Mouse (Mus musculus) liver, embryonic 14.5 days (tissue): Measurements from ENCODE around the gene Nppa. TPM values are rescaled to one million over a fixed set of nuclear protein-coding genes. Genes with fewer than 3 reads are reported as not detected.
"Not testable (repeated sequence)": the region's sequence is repeated elsewhere in the genome, so short reads cannot be mapped to it uniquely, and the experiment has no call there.

Experiments
- ATAC-seq: fragments of 200-750 bp; cut with Nextera tagmentation; 2 replicates; pipeline ENCODE4 v1.8.0; 2017; ENCODE audit warnings: moderate number of reproducible peaks, mild to moderate bottlenecking, moderate library complexity; ENCODE audit not compliant: insufficient read depth
- DNase-seq, 3 experiments: peaks; one replicate each; pipeline ENCODE4 v3.0.0-alpha.2; 2012 to 2013; ENCODE audit warnings: low read depth in 3 of 3, low spot score in 3 of 3
- H3K27ac ChIP-seq: fragments of 300-500 bp; sonication (generic); 2 replicates; pipeline ENCODE4 v1.5.1; 2014; ENCODE audit warnings: moderate library complexity, mild to moderate bottlenecking, control low read depth, inconsistent platforms
- H3K27me3 ChIP-seq: fragments of 300-500 bp; sonication (generic); 2 replicates; pipeline ENCODE4 v1.6.1; 2014; ENCODE audit warnings: mild to moderate bottlenecking, low read length, moderate library complexity; ENCODE audit not compliant: control insufficient read depth, insufficient read depth
- H3K36me3 ChIP-seq: fragments of 300-500 bp; sonication (generic); replicated peaks from 2 replicates; pipeline ENCODE4 v1.6.1; 2014; ENCODE audit warnings: low read depth; ENCODE audit not compliant: control insufficient read depth, insufficient read depth
- H3K4me1 ChIP-seq, 2 experiments: fragments of 200-500 bp in 1 of 2; fragments of 300-500 bp in 1 of 2; sonication (generic) in 1 of 2; replicated peaks; 2 replicates each; pipeline ENCODE4 v1.6.1; 2012 to 2014; ENCODE audit warnings: antibody characterized with exemption in 1 of 2, inconsistent platforms in 1 of 2, low read length in 1 of 2; ENCODE audit not compliant: control insufficient read depth in 2 of 2, insufficient read depth in 2 of 2
- H3K4me2 ChIP-seq: fragments of 300-500 bp; sonication (generic); 2 replicates; pipeline ENCODE4 v1.6.1; 2014; ENCODE audit warnings: low read depth, mild to moderate bottlenecking, control low read depth, moderate library complexity
- H3K4me3 ChIP-seq, 2 experiments: fragments of 200-500 bp in 1 of 2; fragments of 300-500 bp in 1 of 2; sonication (generic) in 1 of 2; 2 replicates each; pipeline ENCODE4 v1.5.1; 2012 to 2014; ENCODE audit warnings: low read depth in 2 of 2, low read length in 2 of 2, mild to moderate bottlenecking in 2 of 2, control low read depth in 1 of 2, inconsistent platforms in 1 of 2, moderate library complexity in 1 of 2; ENCODE audit not compliant: insufficient read depth in 1 of 2
- H3K9ac ChIP-seq: fragments of 300-500 bp; sonication (generic); replicated peaks from 2 replicates; pipeline ENCODE4 v1.6.1; 2014; ENCODE audit warnings: mild to moderate bottlenecking, control low read depth, moderate library complexity
- H3K9me3 ChIP-seq: fragments of 300-500 bp; sonication (generic); 2 replicates; pipeline ENCODE4 v1.6.1; 2016; ENCODE audit warnings: low read length, mixed read lengths; ENCODE audit not compliant: control insufficient read depth
- CTCF ChIP-seq: IDR thresholded peaks from 2 replicates; pipeline ENCODE4 v1.5.1; 2016; ENCODE audit warnings: antibody characterized with exemption, low read depth, control low read depth
- EP300 ChIP-seq: IDR thresholded peaks from 2 replicates; pipeline ENCODE4 v1.6.1; 2016; ENCODE audit warnings: antibody characterized with exemption, low read depth
- WGBS: fragments of 180-500 bp; shearing (Covaris S2); extraction: QIAGEN DNeasy Blood & Tissue Kit; methylation state at CpG from one replicate; pipeline ENCODE4 v1.1.7; 2014; ENCODE audit not compliant: insufficient replicate concordance; 5-methylcytosine and 5-hydroxymethylcytosine counted together
- polyA plus RNA-seq, 2 experiments: library from polyadenylated mRNA; depleted of rRNA in 1 of 2; stranded (reverse) in 1 of 2; unstranded in 1 of 2; fragments of >200 nt; fragmentation: Nextera tagmentation in 1 of 2; extraction: Ambion mirVana in 1 of 2; gene quantifications; 2 replicates each; pipeline versions ENCODE4 v1.2.1 to v1.2.3; 2012 to 2014

Gene Nppa
- polyA plus RNA-seq, 2 experiments, result not detected

DNA sequence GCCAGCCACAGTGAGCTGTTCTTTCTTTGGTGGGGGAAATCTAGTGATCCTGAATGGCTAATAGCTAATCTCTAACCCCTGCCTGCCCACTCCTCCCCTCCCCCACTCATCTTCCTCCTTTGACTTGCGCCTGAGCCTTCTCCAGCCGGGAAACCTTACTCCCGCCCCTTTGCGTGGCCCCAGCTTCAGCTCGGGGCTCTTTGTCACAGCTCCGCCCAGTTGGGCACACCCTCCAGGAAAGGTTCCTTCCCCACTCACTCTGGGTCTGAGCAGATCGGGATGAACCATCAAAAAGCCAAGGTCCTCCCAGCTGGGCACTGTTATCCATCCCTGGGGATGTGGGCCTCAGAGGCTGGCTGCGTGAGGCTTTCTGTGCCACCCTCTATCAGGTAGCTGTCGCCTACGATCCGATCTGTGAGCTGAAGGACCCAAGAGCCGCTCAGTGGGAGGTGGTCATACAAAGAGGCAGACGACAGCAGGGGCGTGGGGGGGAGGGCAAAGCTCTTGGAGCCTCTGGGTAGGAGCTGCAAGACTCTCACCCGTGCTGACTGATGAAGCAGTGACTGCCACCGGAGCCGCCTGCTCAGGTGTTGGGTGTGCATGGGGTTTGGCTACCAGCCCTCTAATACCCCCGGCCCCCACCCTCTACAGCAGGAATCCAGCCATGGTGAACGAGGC is 40.5 kb downstream of the Nppa start:
- Histone ChIP-seq H3K4me3 (peak overlapping the region; percentile 75 to 85), H3K27ac (peak overlapping the region; percentile 98), H3K36me3 (peaks cover 16% of the 10 kb centered on the region), H3K4me1 (peaks cover 47 to 58% of the 10 kb centered on the region in 2 experiments), H3K9me3 (no peaks in the 10 kb centered on the region), H3K27me3 (no peaks in the 10 kb centered on the region), H3K4me2 (peak overlapping the region; percentile 98), H3K9ac (peak overlapping the region; percentile 97)
- 1% methylated on average over 19 of the region's 19 CpGs for WGBS
- DNase-seq (peak; percentile 60 to 75 (median 63)), ATAC-seq (peak; percentile 42)
- TF ChIP-seq EP300, result no peak
- TF ChIP-seq CTCF, result no peak

DNA sequence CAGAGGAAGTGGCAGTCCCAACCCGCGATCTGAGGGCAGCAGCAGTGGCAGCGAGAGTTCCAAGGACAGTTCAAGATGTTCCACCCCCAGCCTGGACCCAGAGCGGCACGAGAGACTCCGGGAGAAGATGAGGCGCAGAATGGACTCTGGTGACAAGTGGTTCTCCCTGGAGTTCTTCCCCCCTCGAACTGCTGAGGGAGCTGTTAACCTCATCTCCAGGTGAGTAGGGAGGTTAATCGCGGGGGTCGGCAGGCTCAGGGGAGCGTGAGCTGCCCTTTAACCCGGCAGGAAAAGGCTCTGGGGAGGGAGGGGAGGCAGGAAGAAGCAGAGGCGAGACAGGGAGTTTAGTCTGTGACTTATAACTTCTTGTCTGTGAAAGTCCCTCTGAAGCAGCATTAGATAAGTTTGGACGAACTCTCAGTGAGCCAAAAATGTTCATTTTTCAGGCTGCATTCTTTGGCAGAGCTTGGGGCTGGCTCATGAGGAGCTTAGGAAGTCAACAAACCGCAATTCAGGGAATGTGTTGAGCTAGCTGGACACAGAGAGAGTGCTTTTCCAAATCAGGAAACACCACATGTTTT is 41.2 kb downstream of the Nppa start:
- WGBS, result 10% methylated on average over 16 of the region's 16 CpGs

DNA sequence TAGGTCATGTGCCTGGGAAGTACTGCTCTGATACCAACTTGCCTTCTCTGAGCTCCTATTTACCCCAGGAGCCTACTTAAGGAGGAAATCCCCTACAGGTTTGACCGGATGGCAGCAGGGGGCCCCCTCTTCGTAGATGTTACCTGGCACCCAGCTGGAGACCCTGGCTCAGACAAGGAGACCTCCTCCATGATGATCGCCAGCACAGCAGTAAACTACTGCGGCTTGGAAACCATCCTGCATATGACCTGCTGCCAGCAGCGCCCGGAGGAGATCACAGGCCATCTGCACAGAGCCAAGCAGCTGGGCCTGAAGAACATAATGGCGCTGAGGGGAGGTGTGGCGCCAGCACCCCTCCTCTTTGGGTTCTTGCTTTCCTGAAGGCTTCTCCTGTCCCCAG is 42.8 kb downstream of the Nppa start:
- WGBS, result 85% methylated on average over 7 of the region's 8 CpGs
- H3K27me3 ChIP-seq, H3K4me3 ChIP-seq, H3K27ac ChIP-seq, H3K9me3 ChIP-seq, ATAC-seq, DNase-seq: not testable (repeated sequence)
- peaks cover 58 to 72% of the 10 kb centered on the region in 2 experiments for H3K4me1 ChIP-seq
- peaks cover 20% of the 10 kb centered on the region for H3K36me3 ChIP-seq
- peak overlapping the region; percentile 23; the same call in 1 of the 2 replicates for H3K9ac ChIP-seq
- H3K4me2 ChIP-seq, result peak overlapping the region; percentile 98; the same call in 1 of the 2 replicates

More for the DNA sequence above, 41.2 kb downstream of the Nppa start:
- ATAC-seq (no peak), DNase-seq (no peak)
- Histone ChIP-seq H3K9ac (peak overlapping the region; percentile 97), H3K4me2 (peak overlapping the region; percentile 98), H3K27ac (peak overlapping the region; percentile 98), H3K27me3 (no peaks in the 10 kb centered on the region), H3K4me1 (peaks cover 54 to 63% of the 10 kb centered on the region in 2 experiments), H3K36me3 (peaks cover 16% of the 10 kb centered on the region), H3K9me3 (no peaks in the 10 kb centered on the region), H3K4me3 (peak overlapping the region; percentile 75 to 85)
- TF ChIP-seq EP300, result no peak
- TF ChIP-seq CTCF, result no peak

DNA sequence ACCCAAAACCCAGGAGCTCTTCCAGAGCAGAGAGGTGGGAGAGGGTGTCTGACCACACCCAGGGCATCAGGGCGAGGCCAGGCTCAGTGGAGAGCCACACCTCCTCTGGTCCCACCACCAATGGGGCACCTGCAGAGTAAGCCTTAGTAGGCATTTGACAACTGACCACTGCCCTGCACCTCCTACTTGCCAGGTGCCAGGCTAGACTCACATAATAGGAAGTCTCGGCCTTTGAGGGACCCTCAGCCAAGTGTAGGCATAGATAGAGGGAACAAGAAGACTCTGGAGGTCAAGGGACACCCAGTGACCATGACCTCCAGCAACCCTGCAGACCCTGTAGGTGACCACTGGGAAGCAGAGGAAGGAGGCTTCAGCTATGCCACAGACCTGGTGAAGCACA is 43.6 kb downstream of the Nppa start:
- DNase-seq (no peak), ATAC-seq (peak; percentile 22; the same call in 1 of the 2 replicates)
- TF ChIP-seq CTCF (no peak), EP300 (no peak)
- H3K27me3 ChIP-seq, result no peaks in the 10 kb centered on the region
- no peak overlapping the region for H3K9ac ChIP-seq
- peaks cover 58 to 79% of the 10 kb centered on the region in 2 experiments for H3K4me1 ChIP-seq
- H3K4me3 ChIP-seq, result no peak overlapping the region
- no peaks in the 10 kb centered on the region for H3K9me3 ChIP-seq
- H3K36me3 ChIP-seq, result peaks cover 23% of the 10 kb centered on the region
- WGBS, result 55% methylated on average over 2 of the region's 2 CpGs
- peak overlapping the region; percentile 15; the same call in 1 of the 2 replicates for H3K27ac ChIP-seq
- peak overlapping the region; percentile 55 for H3K4me2 ChIP-seq

DNA sequence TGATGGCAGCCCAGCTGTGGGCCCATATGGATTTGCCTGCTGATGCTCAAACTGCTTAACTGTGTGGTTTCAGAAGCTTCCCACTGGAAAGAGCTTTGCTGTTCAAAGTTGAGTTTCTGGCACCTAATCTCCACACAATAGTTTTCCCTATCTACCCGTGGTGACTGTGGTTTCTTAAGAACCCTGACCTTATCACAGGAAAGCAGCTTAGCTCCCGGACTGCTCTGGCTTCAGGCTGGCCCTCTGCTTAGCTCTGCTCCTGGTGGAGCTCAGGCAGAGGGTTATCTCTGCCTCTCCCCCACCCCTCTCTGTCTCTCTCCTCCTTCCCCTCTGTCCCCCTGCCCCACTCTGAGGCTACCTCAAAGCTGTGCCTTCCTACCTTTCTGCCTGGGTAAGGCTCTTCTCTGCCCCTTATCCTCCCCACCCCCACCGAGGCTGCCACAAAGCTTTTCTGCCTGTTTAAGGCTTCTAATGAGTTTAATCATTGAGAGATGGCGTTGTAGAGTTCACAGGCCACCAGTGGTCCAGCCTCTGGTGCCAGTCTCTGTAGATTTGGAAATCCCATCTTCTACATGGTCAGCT is 46.0 kb downstream of the Nppa start:
- Histone ChIP-seq H3K4me1 (peaks cover 46 to 60% of the 10 kb centered on the region in 2 experiments), H3K9ac (peak overlapping the region; percentile 58), H3K27ac (peak overlapping the region; percentile 91), H3K27me3 (no peaks in the 10 kb centered on the region), H3K4me3 (peak overlapping the region in 1 of 2 experiments; percentile 11; a peak in 2 of 4 replicates), H3K9me3 (no peaks in the 10 kb centered on the region), H3K4me2 (peak overlapping the region; percentile 55), H3K36me3 (peaks cover 46% of the 10 kb centered on the region)
- 14% methylated on average over 4 of the region's 4 CpGs for WGBS
- 0 out of 2 replicates have a peak, but pooled peaks have one; percentile 9 for TF ChIP-seq CTCF
- peak; percentile 90 for TF ChIP-seq EP300
- DNase-seq, result peak; percentile 77 to 81 (median 78)
- ATAC-seq, result peak; percentile 91

DNA sequence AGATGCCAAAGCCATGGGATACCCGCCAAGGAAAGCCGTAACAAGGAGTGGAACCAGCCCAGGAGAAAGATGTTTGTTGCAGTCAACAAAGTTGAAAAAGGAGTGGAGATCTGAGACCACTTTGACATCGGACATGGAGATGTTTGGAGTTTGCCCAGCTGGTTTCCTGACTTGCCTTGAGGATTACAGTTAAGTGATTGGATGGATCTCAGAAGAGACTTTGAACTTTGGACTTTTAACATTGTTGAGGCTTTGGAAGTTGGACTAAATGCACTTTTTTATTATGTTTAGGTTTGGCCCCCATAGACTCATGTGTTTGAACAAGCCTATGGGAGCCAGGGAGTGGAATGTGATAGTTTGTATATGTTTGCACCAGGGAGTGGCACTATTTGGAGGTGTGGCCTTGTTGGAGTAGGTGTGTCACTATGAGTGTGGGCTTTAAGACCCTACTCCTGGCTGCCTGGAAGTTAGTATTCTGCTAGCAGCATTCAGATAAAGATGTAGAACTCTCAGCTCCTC is 49.9 kb downstream of the Nppa start:
- not testable (repeated sequence) for H3K4me2 ChIP-seq, DNase-seq, ATAC-seq, H3K9ac ChIP-seq, H3K4me3 ChIP-seq, H3K27ac ChIP-seq, H3K27me3 ChIP-seq, H3K9me3 ChIP-seq
- H3K36me3 ChIP-seq, result peaks cover 59% of the 10 kb centered on the region
- peaks cover 24 to 34% of the 10 kb centered on the region in 2 experiments for H3K4me1 ChIP-seq
- WGBS, result 86% methylated on average over 3 of the region's 3 CpGs
